Mouse (Mus musculus): Measurements from ENCODE around the gene Gstm6.
"Not testable (repeated sequence)": the region's sequence is repeated elsewhere in the genome, so short reads cannot be mapped to it uniquely, and the experiment has no call there.

Gstm6 gene

GRCm38 (mm10) chr3:107943239-107943990 lies at the start of gene Gstm6:
TSS of gene Gstm6 (minus strand) at chr3:107943749.
- no peak for DNase-seq

GRCm38 (mm10) chr3:107986041-107986562 lies 42.6 kb upstream of the Gstm6 start, which contains the start of gene Gstm2:
TSS of gene Gstm2 (minus strand) at chr3:107986453.
- no peak for DNase-seq

DNA sequence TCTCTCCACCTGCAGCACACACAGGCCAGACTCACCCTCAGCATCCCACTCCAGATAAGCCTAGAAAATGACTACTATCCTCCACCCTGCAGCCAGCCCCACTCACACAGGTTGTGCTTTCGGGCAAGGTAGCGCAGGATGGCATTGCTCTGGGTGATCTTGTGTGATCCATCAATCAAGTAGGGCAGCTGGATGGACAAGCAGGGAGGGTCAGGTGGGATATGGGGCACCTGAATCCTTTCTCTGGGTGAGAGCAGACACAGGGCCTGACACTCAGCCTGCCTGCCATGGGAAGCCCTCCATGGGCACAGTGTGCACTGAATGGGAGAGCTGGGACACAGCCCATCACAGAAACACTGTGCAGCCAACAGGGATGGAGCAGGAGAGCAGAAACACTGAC lies 41.6 kb upstream of the Gstm6 start:
- not testable (repeated sequence) for DNase-seq

DNA sequence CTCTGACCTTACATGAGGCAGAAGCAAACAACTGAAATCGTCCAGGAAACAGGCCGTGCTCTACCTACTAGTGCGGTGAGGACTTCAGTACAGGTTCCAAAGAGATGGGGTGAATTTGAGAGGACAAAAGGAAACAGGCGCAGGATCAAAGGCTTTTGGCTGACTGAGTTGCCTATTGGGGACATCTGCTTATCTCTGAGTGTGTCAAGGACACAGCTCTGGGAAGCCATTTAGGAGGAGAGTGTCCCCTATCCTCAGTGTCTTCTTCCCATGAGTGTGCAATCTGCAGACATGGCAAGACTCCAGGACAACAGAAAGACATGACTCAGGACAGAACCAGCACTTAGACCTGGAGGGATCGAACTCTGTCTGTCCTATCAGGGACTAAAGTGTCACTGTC lies 40.9 kb upstream of the Gstm6 start:
- DNase-seq, result no peak

DNA sequence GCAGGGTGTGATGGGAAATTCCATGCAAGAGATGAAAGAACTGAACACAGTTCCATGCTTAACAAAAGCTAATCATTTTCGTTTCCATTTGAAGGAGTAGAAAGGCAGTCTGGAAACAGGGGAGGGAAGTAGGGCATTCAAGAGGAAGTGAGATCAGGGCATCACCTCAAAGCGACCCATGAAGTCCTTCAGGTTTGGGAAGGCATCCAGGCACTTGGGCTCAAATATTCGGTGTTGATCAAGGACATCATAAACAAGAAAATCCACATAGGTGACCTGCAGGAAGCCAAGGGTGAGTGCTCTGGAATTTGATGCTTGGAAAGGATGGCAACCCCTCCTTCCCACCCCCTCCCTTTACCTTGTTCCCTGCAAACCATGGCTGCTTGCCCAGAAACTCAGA lies 40.2 kb upstream of the Gstm6 start:
- DNase-seq, result no peak

DNA sequence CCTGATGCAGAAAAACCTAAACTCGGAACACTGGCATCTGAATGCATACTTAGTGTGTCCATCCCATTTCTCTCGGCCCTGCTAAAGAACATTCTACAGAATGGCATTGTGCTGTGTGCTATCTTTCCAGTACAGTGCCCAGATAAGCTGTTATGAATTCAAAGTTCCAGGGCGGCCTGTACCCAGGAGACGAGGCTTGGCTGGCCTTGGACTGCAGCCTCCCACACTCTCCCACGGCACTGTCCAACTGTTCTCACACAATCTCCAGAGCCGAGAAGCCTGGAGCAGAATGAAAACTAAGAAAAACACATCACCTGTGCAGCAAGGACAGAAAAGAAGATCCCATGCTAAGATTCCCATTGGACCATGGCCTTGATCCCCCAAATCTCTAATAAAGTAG lies 39.2 kb upstream of the Gstm6 start:
- DNase-seq, result no peak

DNA sequence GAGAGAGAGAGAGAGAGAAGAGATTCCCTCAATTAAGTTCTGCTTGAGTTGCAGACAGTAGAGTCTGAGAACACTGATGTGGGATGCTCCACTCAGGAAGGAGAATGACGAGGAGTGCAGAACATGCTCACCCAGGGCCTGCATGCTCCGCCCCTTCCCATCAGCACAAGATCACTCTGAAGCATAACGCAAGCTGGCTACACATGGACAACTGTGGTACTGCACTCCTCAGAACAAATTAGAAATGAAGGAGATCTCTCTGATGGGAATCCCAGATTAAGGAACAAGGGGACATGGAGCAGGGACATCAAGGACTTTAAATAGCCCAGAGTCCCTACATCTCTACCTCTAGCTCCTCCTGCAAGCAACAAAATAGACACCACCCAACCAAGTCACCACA lies 37.7 kb upstream of the Gstm6 start:
- DNase-seq, result no peak

DNA sequence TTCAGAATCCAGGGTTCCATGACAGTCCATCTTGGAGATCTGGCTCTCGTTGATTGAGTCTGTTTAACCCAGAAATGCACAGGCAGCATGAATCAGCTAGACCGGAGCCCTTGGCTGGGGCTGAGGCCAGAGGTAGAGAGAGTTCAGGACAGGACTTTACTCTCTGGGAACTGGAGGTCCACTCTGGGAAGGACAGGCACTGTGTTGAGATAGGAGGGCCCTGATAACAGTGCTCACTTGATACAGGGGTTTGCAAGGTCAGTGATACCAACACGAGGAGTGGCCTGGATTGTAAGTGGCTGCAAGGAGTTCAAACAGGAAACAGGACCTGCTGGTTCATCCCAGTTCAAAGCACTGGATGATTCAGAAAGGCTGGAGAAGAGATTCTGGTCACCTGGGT lies 34.1 kb upstream of the Gstm6 start:
- no peak for DNase-seq

DNA sequence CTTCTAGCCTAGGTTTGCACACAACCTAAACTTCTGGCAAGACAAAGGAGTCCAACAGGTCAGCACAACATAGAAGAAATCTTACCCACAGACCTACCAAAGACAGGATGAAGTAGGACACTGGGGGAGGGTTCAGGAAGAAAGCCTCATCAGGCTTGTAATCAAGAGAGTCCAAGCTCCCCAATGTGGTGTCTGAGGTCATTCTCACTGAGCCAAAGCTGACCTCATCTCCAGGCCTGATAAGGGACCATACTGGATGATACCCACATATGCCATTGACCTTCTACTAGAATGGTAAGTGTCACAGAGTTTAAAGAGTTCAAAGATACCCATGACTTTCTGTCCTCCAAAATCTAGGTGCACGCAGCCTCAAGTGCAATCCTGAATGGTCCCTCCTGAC lies 30.7 kb upstream of the Gstm6 start:
- DNase-seq, result no peak

- no peak for DNase-seq
Measured at GRCm38 (mm10) chr3:107972070-107972469, 28.5 kb upstream of the Gstm6 start.

- not testable (repeated sequence) for DNase-seq
Measured at GRCm38 (mm10) chr3:107971101-107971500, 27.6 kb upstream of the Gstm6 start.

DNA sequence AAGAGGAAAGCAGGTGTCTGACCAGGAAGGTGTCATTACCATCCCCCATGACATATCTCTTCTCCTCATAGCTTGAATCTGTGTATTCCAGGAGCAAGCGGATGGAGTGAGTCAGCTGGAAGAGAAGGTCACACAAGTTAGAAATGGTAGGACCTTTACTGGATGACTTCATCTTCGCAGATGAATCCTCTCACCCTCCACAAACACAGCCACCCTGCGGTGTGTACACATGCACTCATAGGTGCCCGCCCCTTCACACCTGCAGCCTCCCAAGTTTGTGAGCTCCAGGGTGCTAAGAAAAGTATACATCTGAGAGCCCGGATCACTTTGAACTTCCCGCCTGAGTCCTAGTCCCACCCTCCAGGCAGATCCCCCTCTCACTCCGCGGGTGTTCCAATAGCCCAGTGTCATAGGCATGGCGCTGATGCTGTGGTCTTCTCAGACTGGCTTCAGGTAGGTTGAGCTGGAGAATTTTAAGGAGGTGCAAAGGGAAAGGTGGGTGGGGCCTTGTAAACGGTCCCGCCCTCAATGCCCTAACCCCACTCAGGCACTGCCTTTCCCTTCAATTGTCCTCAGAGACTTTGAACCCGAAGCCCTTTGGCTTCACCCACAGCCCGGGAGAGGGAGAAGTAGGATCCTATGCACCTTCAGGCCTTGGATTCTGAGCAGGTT lies 25.3 kb upstream of the Gstm6 start, which contains the start of gene Gstm3:
Gene Gstm3 (minus strand): TSS at position 560 of the 672 bp plus-strand sequence.
- DNase-seq, result no peak

DNA sequence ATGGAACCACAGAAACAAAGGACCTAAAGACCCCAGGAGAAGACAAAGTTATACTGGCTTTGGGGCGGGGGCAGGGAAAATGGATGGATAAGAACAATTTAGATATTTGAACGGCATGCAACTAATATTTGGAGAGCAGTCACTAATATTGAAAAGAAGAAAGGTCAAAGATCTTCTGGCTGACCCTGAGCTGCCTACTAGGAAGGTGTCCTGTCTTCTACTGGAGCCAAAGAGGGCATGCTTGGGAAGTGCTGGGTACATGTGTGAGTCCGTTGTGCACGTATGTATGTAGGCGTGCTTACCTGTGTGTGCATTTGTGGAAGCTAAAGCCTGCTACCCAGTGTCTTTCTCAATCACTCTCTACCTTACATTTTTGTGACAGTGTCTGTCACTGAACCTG lies 23.1 kb upstream of the Gstm6 start:
- no peak for DNase-seq

DNA sequence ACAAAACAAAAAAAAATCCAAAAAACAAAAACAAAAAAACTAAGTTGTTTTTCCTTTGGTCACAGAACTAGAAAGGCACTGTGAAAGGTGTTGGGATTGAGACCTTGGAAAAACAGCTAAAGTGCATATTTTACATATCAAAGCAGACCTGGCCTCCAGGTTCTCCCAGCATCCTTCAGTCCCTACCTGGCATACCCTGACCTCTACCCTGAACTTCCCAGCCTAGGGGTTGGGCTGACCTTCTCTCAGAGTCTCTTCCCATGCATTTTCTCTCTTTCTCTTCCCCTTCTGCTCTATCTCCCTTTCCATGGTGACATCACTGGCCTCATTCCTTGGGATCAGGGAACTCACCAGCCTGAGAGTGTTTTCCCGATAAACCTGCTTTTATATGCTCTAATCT lies 22.0 kb upstream of the Gstm6 start:
- no peak for DNase-seq

DNA sequence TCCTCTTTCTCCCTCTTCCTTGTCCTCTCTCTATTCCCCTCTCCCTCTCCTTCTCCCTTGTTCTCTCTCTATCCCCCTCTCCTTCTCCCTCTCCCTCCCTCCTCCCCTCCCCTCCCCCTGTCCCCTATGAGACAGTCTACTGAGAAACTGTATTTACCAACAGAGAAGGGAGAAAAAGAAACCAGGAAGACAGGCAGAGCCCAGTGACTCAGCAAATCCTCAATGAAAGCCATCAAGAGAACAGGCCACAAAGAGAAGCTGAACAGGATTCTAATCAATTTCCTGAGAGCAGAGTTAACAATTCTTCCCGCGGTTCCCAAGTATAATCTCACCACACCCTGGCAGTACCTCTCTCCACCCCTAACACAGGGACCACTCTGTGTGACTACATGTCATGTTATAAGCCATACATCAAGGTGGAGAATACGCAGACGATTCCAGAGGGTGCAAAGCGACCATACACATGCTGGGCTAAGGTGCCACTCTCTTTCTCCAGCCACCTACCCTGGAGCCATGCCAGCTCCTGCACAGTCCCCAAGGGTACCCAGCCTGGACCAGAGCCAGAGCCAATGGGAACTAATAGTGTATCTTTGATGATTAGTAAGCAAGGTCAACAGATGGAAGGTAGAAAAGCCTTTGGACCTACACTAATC lies 21.2 kb upstream of the Gstm6 start:
- no peak for DNase-seq

GRCm38 (mm10) chr3:107964026-107964425 lies 20.5 kb upstream of the Gstm6 start:
- DNase-seq, result no peak

GRCm38 (mm10) chr3:107955260-107955659 lies 11.7 kb upstream of the Gstm6 start:
- not testable (repeated sequence) for DNase-seq

DNA sequence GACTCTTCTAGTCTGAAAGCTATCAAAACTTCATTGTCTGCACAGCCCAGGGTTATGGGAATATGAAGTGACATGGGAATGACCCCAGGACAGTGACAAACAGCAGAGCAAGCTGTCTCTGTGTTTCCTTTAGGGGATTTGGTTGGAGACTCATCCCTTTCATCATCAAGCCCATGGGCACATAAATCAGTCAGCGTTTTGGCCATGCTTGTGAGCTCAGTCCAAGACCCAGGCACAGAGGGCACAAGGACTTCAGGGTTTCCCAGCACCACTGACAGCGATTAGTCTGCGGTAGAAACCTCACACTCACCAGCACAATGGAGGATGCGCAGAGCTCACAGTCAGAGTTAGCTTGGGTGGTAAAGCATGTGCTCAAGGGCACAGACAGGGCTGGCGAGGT lies 10.4 kb upstream of the Gstm6 start:
- DNase-seq, result no peak

GRCm38 (mm10) chr3:107953328-107953755 lies 9.8 kb upstream of the Gstm6 start:
- DNase-seq, result peak; percentile 9 to 36

DNA sequence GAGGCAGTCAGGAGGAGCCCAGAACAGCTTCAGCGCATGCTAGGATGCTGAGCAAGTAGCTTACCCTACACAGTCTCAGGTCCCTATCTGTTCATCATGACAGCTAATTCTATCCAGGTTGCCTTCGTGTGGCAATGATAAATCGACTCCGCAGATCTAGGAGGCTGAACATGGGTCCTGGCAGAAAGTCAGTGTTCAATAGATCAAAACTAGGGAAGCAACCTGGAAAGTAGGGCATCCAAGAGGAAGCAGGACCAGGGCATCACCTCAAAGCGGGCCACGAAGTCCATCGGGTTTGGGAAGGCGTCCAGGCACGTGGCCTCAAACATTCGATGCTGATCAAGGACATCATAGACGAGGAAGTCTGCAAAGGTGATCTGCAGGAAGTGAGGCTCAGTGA lies 7.0 kb upstream of the Gstm6 start:
- no peak for DNase-seq

DNA sequence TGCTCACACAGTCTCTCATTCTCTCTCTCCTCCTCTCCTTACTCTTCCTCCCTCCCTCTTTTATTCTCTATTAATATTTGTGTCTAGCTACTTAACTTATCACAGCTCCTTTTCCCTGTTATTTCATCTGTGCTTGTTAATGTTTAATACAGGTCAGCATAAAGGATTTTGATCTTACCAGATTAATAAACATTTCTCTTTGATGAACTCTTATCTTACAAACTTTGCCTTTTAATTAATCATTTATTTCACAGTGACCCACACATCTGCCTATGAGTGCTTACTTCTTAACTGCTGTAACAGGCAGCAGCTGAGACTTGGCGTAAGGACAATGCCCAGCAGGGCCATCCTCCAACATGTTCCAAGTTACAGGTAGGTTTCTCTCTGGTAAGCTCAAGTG lies 5.9 kb upstream of the Gstm6 start:
- DNase-seq, result not testable (repeated sequence)

- DNase-seq, result no peak
Measured at GRCm38 (mm10) chr3:107945729-107946128, 2.2 kb upstream of the Gstm6 start.

DNA sequence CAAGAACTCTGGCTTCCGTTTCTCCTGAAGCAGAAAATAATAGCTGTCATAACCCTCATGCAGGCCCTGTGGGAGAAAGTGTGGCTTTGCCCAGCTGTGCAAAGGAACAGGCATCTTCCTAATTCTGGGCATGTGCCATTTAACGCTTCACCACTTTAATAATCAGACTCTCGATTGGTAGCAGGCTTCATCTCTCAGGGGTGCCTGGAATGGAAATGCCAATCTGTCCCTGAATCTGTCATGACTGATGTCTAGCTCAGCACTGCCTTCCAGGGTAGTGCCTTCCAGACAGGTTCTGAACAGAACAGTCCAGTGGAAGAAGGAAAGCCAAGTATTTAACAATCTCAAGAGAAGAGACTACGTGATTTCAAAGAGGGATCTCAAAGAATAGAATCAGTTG lies 2.3 kb downstream of the Gstm6 start:
- no peak for DNase-seq

DNA sequence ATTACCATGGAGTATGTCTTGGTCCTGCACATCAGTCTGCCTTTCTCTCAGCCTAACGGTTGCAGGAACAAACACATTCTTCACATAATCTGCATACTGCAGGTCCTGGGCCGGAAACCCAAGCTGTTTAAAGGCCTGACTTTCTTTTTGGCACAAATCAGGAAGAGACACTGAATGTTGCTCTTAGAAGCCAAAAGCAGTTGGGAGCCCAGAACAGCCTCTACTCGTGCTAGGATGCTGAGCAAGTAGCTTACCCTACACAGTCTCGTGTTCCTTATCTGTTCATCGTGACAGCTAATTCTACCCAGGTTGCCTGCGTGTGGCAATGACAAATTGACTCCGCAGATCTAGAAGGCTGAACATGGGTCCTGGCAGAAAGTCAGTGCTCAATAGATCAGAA lies 3.0 kb downstream of the Gstm6 start:
- no peak for DNase-seq

Data from B cell, adult 2 months (primary cell).